Mouse (Mus musculus): ENCODE measurements around the gene Usmg5.
A peak's percentile ranks its signal among the peaks of the same experiment; 100 is the strongest.

The Usmg5 gene

GRCm38 (mm10) chr19:47088226-47088625, 2.2 kb downstream of the Usmg5 start:
- TF ChIP-seq GATA4 (IDR thresholded peaks at IDR 0.05; ENCODE audit: insufficient replicate concordance, low read length), result no peak

DNA sequence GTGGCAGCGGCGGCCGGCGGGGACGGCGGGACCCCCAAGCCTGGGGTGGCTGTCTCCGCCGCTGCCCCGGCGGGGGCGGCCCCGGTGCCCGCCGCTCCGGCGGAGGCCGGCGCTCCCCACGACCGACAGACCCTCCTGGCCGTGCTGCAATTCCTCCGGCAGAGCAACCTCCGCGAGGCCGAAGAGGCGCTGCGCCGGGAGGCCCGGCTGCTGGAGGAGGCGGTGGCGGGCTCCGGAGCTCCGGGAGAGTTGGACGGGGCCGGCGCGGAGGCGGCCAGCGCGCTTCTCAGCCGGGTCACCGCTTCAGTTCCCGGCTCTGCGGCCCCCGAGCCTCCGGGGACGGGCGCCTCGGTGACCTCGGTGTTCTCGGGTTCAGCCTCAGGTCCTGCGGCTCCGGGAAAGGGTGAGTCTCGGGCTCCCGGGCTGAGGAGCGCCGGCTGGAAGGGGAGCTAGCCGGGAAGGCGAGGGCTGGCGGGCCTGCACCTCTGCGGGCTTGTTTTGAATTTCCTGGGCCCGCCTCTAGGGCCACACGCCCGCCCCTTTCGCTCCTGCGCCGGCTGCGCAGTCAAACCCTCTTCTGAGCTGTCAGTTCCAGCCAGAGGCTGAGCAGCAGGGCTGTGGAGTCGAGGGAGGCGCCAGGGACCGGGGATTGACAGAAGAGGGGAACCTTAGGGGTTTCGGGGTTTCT, 22.4 kb downstream of the Usmg5 start:
- TF ChIP-seq GATA4 (IDR thresholded peaks at IDR 0.05; ENCODE audit: insufficient replicate concordance, low read length), result no peak

- no peak; the same call in 1 of the 2 replicates for TF ChIP-seq GATA4 (IDR thresholded peaks at IDR 0.05; ENCODE audit: insufficient replicate concordance, low read length)
Measured at GRCm38 (mm10) chr19:47067096-47067882, 23.2 kb downstream of the Usmg5 start, which contains the start of gene Taf5. TSS of gene Taf5 (plus strand) at chr19:47067746.

GRCm38 (mm10) chr19:47065860-47066259, 24.6 kb downstream of the Usmg5 start:
- no peak for TF ChIP-seq GATA4 (IDR thresholded peaks at IDR 0.05; ENCODE audit: insufficient replicate concordance, low read length)

GRCm38 (mm10) chr19:47057684-47058083, 32.8 kb downstream of the Usmg5 start:
- TF ChIP-seq GATA4 (IDR thresholded peaks at IDR 0.05; ENCODE audit: insufficient replicate concordance, low read length), result no peak

GRCm38 (mm10) chr19:47053471-47053870, 37.0 kb downstream of the Usmg5 start:
- TF ChIP-seq GATA4 (IDR thresholded peaks at IDR 0.05; ENCODE audit: insufficient replicate concordance, low read length), result peak; percentile 37; the same call in 1 of the 2 replicates

DNA sequence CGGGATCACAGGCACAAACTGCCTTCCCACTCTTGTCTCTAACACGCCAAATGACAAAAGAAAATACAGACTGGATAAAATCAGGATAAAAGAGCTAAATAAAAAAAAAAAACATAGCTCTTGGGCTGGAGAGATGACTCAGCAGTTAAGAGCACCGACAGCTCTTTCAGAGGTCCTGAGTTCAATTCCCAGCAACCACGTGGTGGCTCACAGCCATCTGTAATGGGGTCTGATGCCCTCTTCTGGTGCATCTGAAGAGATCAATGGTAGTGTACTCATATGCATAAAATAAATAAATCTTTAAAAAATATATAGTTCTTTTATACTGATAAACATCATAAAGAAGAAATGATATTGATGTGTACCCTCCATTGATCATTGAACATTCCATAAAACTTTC, 37.5 kb downstream of the Usmg5 start:
- TF ChIP-seq GATA4 (IDR thresholded peaks at IDR 0.05; ENCODE audit: insufficient replicate concordance, low read length), result no peak

GRCm38 (mm10) chr19:47050271-47051032, 40.0 kb downstream of the Usmg5 start, which contains the start of gene Pcgf6:
TSS of gene Pcgf6 (minus strand) at chr19:47050906.
- TF ChIP-seq GATA4 (IDR thresholded peaks at IDR 0.05; ENCODE audit: insufficient replicate concordance, low read length), result no peak

DNA sequence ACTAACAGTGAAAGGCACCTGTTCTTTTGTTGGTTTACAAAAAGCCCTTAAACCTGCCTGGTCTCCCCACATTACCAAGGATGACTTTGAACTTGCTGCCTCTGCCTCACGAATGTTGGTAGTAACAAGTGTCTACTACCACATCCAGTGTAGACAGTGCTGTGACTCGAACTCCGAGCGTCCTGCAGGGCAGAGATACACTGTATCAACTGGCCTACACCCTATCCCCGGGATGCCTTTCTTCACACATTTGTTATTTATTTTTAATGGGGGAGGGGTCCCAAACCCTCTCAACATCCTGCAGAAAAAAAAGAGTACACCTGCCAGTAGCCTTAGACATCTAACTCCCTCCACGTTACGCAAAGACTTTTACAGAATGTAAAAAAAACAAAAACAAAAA, 40.6 kb downstream of the Usmg5 start:
- TF ChIP-seq GATA4 (IDR thresholded peaks at IDR 0.05; ENCODE audit: insufficient replicate concordance, low read length), result no peak

DNA sequence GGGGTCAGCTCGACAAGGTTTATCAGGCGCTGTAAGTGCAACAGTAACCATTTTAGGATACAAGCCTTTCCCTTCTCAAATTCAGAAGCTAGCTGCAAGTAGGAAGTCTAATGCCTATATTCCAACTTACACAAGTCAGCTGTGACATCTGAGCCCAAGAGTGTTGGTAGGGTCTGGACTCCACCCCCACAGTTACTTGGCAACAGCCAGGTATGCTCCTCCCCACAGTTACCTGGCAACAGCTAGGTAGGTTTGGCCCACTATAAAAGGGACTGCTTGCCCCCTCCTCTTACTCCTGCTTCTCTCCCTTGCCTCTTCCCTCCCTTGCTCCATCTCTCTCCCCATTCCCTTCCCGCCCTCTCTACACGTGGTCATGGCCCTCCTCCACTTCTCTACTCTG, 41.4 kb downstream of the Usmg5 start:
- TF ChIP-seq GATA4 (IDR thresholded peaks at IDR 0.05; ENCODE audit: insufficient replicate concordance, low read length), result no peak

GRCm38 (mm10) chr19:47047236-47047833, 43.1 kb downstream of the Usmg5 start:
- TF ChIP-seq GATA4 (IDR thresholded peaks at IDR 0.05; ENCODE audit: insufficient replicate concordance, low read length), result no peak

GRCm38 (mm10) chr19:47046343-47046742, 44.1 kb downstream of the Usmg5 start:
- TF ChIP-seq GATA4 (IDR thresholded peaks at IDR 0.05; ENCODE audit: insufficient replicate concordance, low read length), result no peak

DNA sequence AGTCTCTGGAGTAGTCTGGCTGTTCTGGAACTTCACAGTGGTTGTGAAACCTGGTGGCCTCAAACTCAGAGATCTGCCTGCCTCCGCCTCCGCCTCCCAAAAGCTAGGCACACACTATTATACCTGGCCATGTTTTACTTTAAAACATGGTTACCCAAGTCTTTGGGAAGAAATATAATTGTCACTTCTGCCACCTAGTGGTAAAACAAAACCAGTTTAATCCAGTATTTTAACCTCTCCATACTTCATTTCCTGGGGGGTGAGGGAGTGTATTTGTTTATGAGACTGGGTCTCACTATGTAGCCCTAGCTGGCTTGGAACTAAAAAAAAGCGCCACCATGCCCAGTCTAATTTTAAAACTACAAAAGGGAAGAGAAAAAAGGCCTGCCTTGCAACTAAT, 46.8 kb downstream of the Usmg5 start:
- no peak for TF ChIP-seq GATA4 (IDR thresholded peaks at IDR 0.05; ENCODE audit: insufficient replicate concordance, low read length)

DNA sequence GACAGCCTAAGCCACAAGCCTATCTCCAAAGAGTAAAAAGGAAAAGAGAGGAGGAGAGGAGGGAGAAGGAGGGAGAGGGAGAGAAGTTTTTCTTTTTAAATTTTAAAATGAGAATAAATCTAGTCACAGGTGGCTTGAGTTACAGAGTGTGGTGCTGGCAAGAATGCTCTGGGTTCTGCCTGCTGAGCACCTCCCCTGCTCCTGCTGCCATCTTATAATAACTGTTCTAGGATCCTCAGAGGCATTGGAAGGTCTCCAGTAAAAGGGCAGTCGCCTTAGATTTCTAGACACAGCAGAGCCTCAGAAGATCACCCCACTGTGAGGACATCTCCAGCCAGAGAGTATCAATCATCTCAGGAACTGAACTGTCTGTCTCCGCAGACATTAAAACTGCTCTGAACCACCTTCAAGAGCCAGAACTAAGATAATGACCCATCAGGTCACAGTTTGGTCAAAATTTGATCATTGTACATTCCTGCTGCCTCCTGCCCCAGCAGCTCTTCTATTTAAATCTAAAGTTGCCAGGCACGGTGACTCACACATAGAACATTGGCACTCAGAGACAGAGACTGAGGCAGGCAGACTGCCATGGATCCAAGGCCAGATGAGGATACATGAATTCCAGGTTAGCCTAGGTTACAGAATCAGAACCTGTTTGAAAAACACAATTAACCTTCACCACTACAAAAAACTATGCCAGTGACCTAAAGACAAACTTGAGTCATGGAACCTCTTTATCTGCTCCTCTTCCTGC, 49.5 kb downstream of the Usmg5 start:
- TF ChIP-seq GATA4 (IDR thresholded peaks at IDR 0.05; ENCODE audit: insufficient replicate concordance, low read length), result no peak

Data from liver, adult (tissue).